Mouse (Mus musculus): ENCODE measurements around the gene Trabd.

The Trabd gene

DNA sequence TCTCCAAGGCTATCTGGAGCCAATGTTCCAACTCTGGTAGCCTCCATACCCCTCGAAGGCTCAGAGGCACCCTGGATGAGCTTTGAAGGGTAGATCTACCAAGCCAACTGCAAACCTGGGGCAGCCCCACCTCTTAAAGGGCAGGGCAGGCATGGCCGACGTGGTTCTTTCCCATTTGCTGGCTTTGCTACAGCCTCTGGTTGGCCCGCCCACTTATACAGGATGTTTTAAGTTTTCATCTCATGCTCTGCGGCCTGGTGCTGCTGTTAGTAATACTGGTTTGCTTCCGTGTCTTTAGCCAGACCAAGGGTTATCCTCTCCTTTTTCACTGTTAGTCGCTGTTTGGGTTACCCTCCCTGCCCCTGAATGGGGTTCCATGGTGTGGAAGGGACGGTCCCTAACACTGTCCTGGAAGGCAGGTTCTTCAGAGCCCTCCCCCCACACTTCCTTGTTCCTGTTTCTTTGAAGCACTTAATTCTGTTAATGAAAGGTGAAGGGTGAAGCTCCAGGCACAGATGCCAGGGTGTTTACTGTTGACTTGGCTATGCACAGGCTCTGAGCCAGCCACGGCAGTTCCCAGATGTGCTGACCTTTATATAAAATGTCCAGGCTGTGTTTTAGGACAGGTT is 3.4 kb downstream of the Trabd start:
- no peak for DNase-seq (ENCODE audit: low read depth)

DNA sequence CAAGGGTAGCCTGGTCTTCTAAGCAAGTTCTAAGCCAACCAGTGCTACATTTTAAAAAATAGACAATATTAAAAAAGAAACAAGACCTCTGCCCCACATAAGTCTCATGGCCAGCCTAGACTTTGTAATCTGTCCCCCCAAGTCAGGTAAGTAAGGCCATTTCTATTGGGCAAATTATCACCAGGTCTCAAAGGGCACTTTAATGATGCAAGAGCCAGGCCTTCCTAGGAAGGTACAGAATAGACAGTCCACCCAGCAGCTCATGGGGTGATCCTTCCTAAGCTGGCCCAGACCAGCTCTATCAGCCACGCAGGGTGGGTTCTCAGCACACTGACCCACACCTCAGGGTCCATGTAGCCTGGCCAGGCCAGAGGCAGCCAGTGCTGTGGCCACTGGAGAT is 9.0 kb downstream of the Trabd start:
- DNase-seq (ENCODE audit: low read depth), result no peak

DNA sequence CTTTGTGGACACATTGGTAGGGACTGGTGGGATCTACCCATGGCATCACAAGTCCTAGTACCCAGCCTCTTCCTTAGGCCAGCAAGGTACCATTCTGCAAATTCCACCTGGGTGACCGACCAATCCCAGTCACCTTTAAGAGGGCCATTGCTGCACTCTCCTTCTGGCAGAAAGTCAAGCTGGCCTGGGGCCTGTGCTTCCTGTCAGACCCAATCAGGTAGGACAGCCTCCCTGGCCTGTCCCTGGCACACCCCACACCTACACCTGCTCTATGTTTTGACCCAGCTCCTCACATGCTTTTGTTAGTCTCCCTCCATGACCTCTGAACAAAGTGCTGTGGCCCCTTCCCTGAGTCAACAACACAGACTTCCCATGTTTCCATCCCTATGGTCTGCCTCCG is 9.9 kb downstream of the Trabd start:
- no peak for DNase-seq (ENCODE audit: low read depth)

DNA sequence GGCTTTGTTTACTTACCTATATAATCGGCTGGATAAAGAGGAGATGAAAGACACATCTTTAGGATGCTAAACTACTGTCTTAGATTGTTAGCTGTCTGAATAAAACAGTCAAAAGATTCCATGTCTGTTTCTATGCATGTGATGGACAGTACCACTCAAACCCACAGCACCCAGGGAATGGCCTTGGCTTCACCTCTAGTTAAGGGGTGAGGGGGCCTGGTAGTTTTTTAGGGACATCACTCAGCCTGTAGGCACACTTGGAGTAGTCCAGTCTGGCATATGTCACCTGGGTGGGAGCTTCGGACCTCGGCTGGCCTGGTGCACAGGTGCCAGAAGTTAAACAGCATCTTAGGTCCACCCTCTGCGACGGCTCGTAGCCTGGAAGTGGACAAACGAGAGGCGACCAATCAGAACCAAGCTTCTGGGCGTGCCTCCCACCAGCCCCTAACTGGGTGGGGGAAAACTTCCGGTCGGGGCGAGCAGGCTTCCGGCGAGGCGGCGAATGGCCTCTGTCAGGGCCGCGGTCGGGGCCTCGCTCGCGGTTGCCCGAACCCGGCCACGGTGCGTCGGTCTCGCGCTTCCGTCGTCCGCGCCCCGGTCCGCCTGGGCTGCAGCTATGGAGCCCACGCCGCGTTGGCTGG is 13.8 kb downstream of the Trabd start, which contains the start of gene Selenoo:
Gene Selenoo, plus strand, starts transcription at position 478 of the 641 bp plus-strand sequence.
- peak; percentile 76 for DNase-seq (ENCODE audit: low read depth)

DNA sequence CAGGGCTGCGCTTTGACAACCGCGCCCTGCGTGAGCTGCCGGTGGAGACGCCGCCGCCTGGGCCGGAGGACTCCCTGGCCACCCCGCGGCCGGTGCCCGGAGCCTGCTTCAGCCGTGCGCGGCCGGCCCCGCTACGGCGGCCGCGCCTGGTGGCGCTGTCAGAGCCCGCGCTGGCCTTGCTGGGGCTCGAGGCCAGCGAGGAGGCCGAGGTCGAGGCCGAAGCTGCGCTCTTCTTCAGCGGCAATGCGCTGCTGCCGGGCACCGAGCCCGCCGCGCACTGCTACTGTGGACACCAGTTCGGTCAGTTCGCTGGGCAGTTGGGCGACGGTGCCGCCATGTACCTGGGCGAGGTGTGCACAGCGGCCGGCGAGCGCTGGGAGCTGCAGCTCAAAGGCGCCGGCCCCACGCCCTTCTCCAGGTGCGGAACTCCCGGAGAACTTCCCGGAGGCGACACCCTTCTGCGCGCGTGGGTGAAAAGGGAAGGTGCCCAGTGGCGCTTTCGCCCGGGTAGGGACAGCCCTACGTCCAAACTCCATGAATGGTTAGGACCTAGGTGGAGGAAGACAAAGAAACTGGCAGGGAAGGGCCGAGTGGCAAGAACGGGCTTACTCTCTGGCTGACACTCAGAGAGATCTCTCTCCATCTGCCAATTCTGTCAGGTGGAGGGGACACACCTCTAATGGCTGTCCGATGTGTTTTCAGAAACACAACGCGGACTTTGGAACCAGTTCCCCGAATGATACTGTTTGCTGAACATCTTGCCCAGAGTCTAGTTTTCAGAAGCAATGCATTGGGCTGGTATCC is 14.5 kb downstream of the Trabd start:
- no peak for DNase-seq (ENCODE audit: low read depth)

DNA sequence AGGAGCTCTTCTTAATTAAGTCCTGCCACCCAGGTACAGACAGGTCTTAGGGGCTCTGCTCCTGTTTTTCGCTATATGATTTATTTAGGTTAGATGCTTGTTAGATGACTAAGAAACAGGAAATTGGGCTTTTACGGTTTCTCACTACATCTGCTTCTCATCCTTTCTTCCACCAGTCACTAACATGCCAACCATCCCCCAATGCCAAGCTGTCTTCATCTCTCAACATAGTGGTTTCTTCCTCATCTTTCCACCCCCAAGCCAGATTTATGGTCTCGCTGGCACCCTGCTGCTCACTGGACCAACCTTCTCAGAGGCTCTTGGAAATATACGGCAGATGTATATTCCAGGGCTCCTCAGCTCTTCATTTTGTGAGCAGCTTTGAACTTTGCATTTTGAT is 15.7 kb downstream of the Trabd start:
- no peak for DNase-seq (ENCODE audit: low read depth)

DNA sequence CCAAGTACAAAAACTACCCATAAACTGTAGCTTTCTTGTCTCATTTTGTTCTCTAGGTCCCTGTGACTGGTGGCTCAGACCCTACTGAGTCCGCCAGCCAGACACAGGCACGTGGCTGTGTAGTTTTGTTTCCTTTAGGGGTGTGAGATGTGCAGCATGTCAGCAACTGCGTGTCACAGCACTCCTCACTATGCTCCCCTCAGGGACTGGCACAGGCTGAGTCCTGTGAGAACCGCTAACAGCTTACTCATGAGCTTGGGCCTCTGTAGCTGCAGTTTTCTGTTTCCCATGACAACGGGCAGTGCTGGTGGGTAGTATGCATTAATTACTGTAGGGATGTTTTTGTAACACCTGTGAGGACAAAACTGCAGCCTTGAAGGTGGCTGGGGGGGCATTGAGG is 17.3 kb downstream of the Trabd start:
- no peak for DNase-seq (ENCODE audit: low read depth)

DNA sequence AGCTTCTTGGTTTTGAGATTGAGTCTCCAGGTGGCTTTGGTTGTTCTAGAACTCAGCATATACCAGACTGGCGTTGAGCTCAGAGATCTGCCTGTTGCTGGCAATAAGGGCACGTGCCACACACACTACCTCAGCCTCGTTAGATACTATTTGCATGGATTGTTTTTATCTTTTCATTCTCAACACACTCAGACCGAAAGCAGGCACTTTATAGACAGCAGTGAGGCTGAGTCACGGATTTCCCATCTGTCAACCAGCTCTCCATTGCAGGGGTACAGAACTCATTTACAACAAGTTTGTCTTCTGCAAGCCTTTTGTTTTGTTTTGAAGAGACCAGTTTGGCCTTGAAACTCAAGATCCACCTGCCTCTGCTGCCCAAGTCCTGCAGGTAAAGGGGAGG is 22.5 kb downstream of the Trabd start:
- no peak for DNase-seq (ENCODE audit: low read depth)

DNA sequence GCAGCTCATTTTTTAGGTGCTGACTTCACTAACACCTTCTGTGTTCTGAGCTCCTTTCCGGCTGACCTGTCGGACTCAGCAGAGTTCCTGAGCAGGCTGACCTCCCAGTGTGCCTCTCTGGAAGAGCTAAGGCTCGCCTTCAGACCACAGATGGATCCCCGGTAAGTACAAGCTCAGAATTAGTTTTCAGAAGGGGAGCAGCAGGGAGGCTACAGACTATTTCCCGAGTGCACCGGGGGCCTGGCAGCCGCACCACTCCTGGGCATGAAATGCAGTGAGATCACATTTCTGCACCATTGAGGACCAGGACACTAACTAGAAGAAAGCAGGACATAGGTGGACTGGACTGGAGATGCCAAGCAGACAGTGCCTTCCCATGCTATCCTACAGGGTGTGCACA is 23.7 kb downstream of the Trabd start:
- DNase-seq (ENCODE audit: low read depth), result no peak

DNA sequence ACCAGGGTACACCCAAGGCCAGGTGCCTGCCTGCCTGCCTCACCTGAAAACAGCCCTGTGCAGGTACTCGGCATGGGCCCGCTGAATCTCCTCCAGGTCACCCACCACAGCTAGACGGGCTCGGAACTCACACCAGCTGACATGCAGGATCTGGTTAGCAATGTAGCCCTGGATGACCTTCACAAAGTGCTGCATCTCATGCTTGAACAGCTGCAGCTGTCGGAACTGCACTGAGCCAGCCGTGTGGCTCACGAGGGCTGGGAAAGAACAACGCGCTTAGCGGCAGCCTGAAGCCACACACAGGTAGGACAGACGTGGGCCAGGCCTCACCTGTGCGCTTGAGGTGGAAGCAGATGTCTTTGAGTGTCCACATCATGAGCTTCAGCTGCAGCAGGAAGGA is 25.9 kb downstream of the Trabd start:
- no peak for DNase-seq (ENCODE audit: low read depth)

DNA sequence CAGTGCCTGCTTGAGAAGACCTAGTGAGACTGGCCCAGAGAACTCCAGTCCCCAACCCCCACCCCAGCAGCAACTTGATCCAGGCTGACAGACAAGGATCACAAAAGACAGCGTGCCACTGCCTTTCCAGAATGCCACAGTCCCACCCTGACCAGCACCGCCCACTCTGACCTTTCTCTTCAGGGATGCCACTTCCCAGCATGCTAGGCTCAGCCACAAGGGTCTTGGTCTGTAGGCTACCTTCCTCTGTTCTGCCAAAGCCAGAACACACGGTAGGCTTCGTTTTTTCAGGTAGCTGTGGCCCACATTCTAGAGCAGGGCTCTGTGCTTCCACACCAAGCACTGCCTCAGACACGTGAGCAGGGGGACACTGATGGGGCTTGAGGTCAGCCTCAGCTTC is 27.7 kb downstream of the Trabd start:
- no peak for DNase-seq (ENCODE audit: low read depth)

DNA sequence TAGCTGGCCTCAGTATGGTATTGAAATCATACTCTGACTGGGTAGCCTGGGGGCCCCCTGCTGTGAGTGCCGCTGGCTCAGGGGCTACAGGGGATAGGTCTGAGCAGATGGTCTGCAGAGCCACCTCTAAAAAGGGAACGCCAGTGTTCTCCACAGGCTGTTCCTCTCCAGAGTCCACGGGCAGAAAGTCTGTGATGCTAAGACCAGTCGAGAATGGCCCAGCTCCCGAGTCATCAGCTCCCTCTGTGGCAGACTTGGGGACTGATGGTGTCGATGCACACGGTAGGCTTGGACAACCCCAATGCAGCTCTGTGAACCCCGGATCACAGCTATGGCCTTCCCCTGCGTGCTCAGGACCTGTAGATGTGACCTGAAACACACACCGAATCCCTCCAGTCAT is 29.0 kb downstream of the Trabd start:
- DNase-seq (ENCODE audit: low read depth), result no peak

DNA sequence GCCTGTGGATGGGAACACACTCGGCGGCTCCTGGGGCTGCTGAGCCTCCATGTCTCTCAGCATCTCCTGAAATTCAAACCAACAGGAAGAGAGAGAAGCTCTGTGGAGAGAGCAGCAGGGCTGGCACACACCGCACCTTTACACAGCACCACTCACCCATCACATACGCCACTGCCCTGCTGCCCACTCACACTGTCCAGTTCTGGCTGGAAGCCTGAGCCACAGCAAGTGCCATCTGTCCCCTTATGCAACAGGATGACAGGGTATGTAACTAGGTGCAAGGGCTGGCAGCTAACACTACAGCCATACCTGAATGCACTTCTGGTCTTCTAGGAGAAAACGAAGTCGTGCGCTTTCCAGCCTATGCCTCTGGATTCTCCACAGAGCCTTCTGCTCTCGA is 29.5 kb downstream of the Trabd start:
- no peak for DNase-seq (ENCODE audit: low read depth)

DNA sequence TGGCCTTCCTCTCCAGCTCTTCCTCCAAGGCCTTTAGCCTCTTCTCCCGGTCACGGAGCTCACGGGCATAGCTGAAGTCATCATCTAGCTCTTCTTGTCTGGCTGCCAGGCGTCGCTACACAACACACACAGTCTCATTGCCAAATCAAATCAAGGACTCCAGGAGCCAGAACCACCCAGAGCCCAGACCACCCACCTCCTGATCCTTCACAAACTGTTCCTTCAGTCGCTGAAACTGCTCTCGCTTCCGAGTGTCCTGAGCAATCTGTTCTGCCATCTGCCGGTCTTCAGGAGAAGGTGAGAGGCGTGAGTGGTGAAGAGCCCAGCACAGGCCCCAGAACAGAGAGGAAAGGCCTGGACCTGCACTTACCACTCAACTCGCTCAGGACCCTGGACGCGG is 31.1 kb downstream of the Trabd start:
- DNase-seq (ENCODE audit: low read depth), result no peak

DNA sequence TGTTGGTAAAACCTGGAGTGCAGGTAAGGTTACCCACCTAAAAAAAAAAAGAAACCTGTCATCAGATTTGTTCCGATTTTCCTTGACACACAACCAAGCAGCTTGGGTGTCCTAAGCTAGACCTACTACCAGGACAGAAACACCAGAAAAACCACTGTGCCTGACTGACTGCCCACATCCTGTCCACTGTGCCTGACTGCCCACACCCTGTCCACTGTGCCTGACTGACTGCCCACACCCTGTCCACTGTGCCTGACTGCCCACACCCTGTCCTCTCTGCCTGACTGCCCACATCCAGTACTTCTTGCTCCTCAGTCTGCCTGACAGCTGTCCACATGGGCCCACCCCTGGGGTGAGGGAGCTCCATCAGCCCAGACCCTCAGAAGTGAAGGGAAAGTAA is 32.1 kb downstream of the Trabd start:
- no peak for DNase-seq (ENCODE audit: low read depth)

DNA sequence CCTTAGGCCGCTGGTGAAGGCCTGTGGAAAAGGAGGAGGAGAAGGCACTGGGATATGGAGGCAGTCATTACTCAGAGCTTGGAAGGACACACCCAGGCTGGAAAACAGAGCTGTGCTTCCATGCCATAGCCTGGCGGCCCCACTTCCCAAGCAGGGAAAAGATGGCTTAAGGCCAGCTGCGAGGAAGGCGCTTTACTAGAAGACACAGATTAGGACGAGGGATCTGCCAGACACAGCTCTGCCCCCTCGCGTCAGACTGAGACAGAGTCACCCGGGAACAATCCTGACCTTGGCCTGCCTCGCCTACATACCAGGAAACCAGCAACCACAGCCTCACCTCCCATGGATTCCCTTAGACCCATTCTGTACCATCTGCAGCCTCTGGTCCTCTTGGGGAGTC is 35.2 kb downstream of the Trabd start:
- no peak for DNase-seq (ENCODE audit: low read depth)

DNA sequence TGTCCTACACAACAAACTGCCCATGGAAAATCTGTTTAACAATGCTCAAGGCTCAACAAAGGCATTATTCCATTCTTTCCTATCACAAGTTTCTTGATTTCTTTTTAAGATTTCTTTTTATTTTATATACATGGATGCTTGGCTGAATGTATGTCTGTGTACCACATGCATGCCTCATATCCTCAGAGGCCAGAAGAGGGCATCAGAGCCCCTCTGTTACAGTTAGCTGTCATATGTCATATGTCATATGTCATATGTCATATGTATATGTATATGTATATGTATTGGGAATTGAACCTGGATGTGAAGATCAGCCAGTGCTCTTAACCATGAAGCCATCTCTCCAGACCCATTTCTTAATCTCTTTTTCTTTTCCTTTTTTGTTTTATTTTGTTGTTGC is 43.1 kb downstream of the Trabd start:
- DNase-seq (ENCODE audit: low read depth), result no peak

DNA sequence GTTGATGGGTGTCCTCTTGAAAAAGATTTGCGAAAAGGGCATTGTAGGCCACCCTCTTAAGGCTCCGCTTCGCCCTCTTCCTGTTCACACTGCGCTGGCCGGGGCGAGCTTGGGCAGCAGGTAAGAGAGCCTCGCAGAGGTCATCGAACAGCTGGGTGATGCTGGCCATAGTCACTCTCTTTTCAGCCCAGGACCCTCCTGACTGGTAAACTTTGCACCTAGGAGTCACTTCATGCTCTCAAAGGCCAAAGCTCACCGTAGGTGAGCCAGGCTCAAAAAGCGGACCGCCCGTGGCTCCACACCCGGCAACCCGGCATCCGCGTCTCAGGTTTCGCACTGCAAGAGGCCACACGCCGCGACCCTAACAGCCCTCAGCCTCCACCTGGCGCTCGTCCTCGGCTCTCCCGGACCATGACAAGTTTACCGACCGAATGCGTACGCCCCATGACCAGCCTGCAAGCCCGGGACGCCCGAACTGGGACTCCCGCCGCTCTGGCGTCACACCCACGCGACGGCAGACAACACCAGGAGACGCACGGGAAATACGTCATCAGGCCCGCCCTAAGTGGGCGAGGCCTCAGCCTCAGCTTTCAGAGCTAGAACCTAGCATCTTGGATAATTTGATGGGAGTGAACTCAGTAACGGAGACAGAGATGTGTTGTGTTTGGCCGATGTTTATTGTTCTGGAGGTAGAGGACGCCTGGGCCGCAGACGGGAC is 47.9 kb downstream of the Trabd start, which contains the start of gene Tubgcp6:
Gene Tubgcp6, minus strand, starts transcription at position 464 of the 718 bp plus-strand sequence.
- peak; percentile 72 for DNase-seq (ENCODE audit: low read depth)

DNA sequence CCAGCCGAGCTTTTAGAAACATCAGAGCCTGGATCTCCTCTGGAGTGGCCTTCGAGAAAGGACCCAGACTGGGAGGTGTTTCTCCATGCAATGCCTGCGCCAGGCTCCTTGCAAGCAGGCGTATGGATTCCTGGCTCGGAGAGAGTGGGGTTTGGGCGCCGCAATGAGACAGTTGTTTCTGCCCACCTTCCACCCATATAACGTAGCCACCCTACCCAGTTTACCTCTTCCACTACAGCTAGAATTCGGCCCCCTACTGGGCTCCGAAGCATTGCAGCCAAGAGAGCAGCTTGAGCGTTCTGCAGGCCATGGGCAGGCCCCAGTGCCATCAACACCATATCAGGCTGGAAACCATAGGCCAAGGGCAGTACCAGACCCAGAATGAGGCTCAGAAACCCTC is 48.7 kb downstream of the Trabd start:
- DNase-seq (ENCODE audit: low read depth), result no peak

DNA sequence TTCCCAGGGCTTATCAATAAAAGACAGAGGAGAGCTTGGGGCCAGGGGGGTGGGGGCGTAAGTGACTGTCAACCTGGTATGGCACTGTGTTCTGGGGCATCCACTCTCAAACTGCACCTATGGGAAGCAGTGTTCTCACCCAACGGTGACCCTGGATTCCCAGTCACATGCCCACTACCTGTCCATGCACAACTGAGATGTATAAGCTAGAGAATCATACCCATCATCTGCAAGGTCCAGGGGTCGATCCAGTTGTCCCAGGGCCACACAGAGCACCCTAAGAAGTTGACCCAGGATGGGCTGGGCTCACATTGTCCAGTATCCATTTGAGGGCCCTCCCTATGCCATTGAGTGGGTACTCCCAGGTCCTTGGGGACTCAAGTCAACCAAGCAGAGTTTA is 49.4 kb downstream of the Trabd start:
- DNase-seq (ENCODE audit: low read depth), result no peak

DNA sequence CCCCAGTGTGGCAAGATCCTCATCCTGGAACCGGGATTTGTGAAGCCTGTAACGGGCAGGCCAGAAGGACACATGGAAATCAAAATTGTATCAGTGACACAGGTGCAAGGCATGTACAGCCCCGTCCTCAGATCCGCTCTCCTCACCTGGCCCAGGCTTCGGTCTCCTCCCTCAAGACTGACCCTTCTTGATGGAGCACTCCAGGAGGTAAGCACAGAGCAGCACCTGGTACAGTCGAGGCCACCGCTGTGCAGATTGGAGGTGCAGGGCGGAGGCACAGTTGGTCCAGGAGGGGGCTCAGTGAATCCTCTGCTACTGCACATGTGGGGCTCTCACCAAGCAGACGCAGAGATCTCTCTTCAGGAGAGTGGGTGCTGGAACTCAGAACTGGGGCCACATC is 50.4 kb downstream of the Trabd start:
- DNase-seq (ENCODE audit: low read depth), result no peak

DNA sequence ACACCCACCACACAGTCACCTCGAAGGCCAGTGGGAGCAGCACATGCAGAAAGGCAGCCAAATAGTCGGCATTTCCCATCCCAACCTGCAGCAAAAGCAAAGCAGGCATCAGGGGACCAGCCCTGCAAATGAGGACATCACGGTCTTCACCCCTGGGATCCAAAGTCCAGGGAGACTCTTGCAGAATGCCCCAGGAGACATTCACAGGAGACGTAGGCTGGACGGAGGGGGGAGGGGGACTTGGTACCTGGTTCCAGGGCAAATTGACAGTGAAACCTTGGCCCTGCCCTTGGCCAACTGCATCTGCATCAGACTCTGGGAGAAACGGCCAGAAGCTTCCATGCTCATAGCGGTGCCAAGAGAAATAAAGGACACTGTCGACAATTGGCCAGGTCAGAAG is 51.7 kb downstream of the Trabd start:
- no peak for DNase-seq (ENCODE audit: low read depth)

Measured in fibroblast of lung, adult 2 months (primary cell).